Mouse (Mus musculus) heart, adult 2 months (tissue): ENCODE results near the gene Usp54. TPM values are rescaled to one million over a fixed set of nuclear protein-coding genes. Genes with fewer than 3 reads are reported as not detected.

Source experiments
- DNase-seq, 2 experiments: peaks; one replicate each; pipeline ENCODE4 v3.0.0; 2021
- H3K27ac ChIP-seq: fragments of 200-600 bp; 2 replicates; pipeline ENCODE4 v1.8.1; 2022
- H3K27me3 ChIP-seq: fragments of 200-500 bp; 2 replicates; pipeline ENCODE4 v1.6.1; 2012; ENCODE audit warnings: mild to moderate bottlenecking, low read length, inconsistent platforms, mixed read lengths; ENCODE audit not compliant: control insufficient read depth, insufficient read depth
- H3K36me3 ChIP-seq: fragments of 200-500 bp; 2 replicates; pipeline ENCODE4 v1.6.1; 2012; ENCODE audit warnings: low read length, inconsistent platforms; ENCODE audit not compliant: control insufficient read depth, insufficient read depth
- H3K4me1 ChIP-seq: fragments of 200-500 bp; 2 replicates; pipeline ENCODE4 v1.6.1; 2011; ENCODE audit warnings: low read length; ENCODE audit not compliant: control insufficient read depth, insufficient read depth
- H3K4me3 ChIP-seq: fragments of 200-600 bp; 2 replicates; pipeline ENCODE4 v1.8.1; 2022
- H3K79me2 ChIP-seq: fragments of 200-500 bp; replicated peaks from 2 replicates; pipeline ENCODE4 v1.6.1; 2012; ENCODE audit warnings: mild to moderate bottlenecking, inconsistent platforms, low read length, moderate library complexity, mixed read lengths; ENCODE audit not compliant: control insufficient read depth, insufficient read depth
- H3K9ac ChIP-seq: fragments of 200-500 bp; 2 replicates; pipeline ENCODE4 v1.6.1; 2012; ENCODE audit warnings: low read depth, mild to moderate bottlenecking, control low read depth, inconsistent platforms, low read length, mixed read lengths
- CTCF ChIP-seq: fragments of 200-600 bp; IDR thresholded peaks from 2 replicates; pipeline ENCODE4 v1.8.1; 2022; ENCODE audit warnings: antibody characterized with exemption, mild to moderate bottlenecking, moderate library complexity
- EP300 ChIP-seq: fragments of 200-500 bp; IDR thresholded peaks from 2 replicates; pipeline ENCODE4 v1.6.1; 2011; ENCODE audit warnings: low read depth, low read length, control low read depth; ENCODE audit not compliant: insufficient read depth
- POLR2A ChIP-seq: fragments of 200-500 bp; IDR thresholded peaks from 2 replicates; pipeline ENCODE4 v1.6.1; 2011; ENCODE audit warnings: mild to moderate bottlenecking, low read depth, low read length, control low read depth; ENCODE audit not compliant: insufficient read depth
- WGBS: fragments of 180-500 bp; shearing (Covaris S2); methylation state at CpG from one replicate; pipeline ENCODE4 v1.1.7; 2018; 5-methylcytosine and 5-hydroxymethylcytosine counted together
- intact Hi-C: fragments of 180-260 bp; cut with DNase I; formaldehyde crosslinking; loops from one replicate; pipeline ENCODE4 v1.15.1; 2025
- polyA plus RNA-seq: library from polyadenylated mRNA; depleted of rRNA; stranded (reverse); fragments of >200 nt; gene quantifications from 2 replicates; pipeline ENCODE4 v1.2.3, GENCODE M21; 2012
- total RNA-seq, 2 experiments: library from RNA; stranded (reverse); gene quantifications; 2 replicates each; pipeline ENCODE4 v1.2.3; 2021

The Usp54 gene
- total and polyA plus RNA-seq, 3 experiments = 10.9 to 16.2 (median 14.1) TPM

DNA sequence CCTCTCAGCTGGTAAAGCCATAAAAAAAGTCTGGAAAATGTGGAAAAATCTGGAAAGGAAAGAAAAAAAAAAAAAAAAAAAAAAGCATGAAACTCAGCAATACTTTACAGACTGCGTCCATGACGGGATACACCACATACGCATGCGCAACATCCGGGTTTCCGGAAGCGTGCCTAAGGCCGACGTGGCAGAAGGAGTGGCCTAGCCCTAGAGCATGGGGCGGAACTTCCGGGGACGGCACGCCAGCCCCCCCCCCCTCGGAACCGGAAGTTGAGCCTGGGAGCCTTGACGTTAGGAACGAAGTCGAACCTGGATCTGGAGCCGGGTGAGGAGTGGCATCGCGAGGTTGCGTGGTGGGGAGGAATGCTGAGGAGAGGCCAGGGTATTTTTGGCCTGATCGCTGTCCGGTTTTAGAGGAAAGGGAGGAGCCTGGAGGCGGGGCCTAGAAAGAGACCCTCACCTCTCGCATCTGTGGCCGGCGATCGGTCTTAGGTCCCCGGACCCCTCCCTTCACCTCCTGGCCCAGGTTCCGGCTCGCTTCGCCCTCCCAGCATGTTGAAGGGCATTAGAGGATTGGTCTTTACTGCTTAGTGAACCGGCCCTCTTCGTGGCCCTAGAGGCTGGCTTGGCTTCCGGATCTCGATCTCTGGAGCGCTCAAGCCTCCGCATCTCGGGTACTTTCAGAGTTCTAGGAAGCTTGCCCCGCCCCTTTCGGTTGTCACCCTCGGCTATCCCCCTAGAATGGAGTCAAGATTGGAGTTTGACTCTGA lies 33.4 kb upstream of the Usp54 start, which contains the start of gene Sec24c:
Sec24c (plus strand) TSS at position 245 of the 770 bp plus-strand sequence.
- Histone ChIP-seq H3K27me3 (no peaks in the 10 kb centered on the region), H3K27ac (peak within 1 kb of the TSS; percentile 96), H3K4me1 (peaks cover 8% of the 10 kb centered on the region), H3K9ac (peak within 1 kb of the TSS; percentile 76), H3K79me2 (peaks cover 5% of the 10 kb centered on the region), H3K4me3 (peak within 1 kb of the TSS; percentile 95), H3K36me3 (peaks cover 19% of the 10 kb centered on the region)
- whole genome bisulfite sequencing = under 1% methylated on average over 43 of the region's 43 CpGs
- TF ChIP-seq EP300 (peak; percentile 66; the same call in 1 of the 2 replicates), CTCF (no peak), POLR2A (peak; percentile 92)
- intact Hi-C loops = loop anchor here (2.0 kb wide), 2 partner anchors 21 to 29 kb away; partner anchors contain the start of genes Chchd1 and Fut11
- peak; percentile 96 to 99 for DNase-seq

DNA sequence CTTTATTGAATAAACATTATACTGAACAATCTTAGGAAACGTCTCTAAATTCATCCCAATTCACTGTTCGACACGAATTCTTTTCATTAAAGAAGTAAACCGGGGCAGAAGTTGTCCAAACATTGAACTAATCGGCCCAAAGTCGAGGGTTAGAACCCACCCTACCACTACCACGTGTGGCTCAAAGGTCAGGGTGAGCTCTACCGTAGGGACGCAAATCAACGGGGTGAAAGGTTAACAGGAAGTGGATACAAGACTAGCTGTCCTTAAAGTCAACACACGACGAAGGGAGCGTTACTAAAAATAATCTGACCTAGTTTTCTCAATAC lies 32.8 kb upstream of the Usp54 start:
- TF ChIP-seq POLR2A (no peak), EP300 (no peak; the same call in 1 of the 2 replicates), CTCF (no peak)
- peak overlapping the region; percentile 95 for H3K4me3 ChIP-seq
- peak; percentile 60 to 65 for DNase-seq
- H3K27me3 ChIP-seq = no peaks in the 10 kb centered on the region
- H3K4me1 ChIP-seq = peaks cover 8% of the 10 kb centered on the region
- intact Hi-C loops = loop anchor here (2.0 kb wide), 2 partner anchors 21 to 29 kb away; partner anchors contain the start of genes Chchd1 and Fut11
- 9% methylated on average over 13 of the region's 13 CpGs for WGBS
- H3K36me3 ChIP-seq = peaks cover 19% of the 10 kb centered on the region
- peak overlapping the region; percentile 53 for H3K9ac ChIP-seq
- peaks cover 5% of the 10 kb centered on the region for H3K79me2 ChIP-seq
- H3K27ac ChIP-seq = peak overlapping the region; percentile 96

GRCm38 (mm10) chr14:20672990-20673389 lies 32.1 kb upstream of the Usp54 start:
- TF ChIP-seq EP300 (no peak), POLR2A (no peak), CTCF (peak; percentile 71)
- H3K27ac ChIP-seq = peak overlapping the region; percentile 96
- peaks cover 8% of the 10 kb centered on the region for H3K4me1 ChIP-seq
- intact Hi-C loops = no loop called here
- peaks cover 19% of the 10 kb centered on the region for H3K36me3 ChIP-seq
- H3K9ac ChIP-seq = no peak overlapping the region
- peak overlapping the region; percentile 95; the same call in 1 of the 2 replicates for H3K4me3 ChIP-seq
- peaks cover 5% of the 10 kb centered on the region for H3K79me2 ChIP-seq
- no peak for DNase-seq
- no peaks in the 10 kb centered on the region for H3K27me3 ChIP-seq
- 94% methylated on average over 2 of the region's 2 CpGs for WGBS

- Histone ChIP-seq H3K27me3 (no peaks in the 10 kb centered on the region), H3K79me2 (no peaks in the 10 kb centered on the region), H3K36me3 (peaks cover 1% of the 10 kb centered on the region; the same call in 1 of the 2 replicates), H3K4me1 (no peaks in the 10 kb centered on the region), H3K9ac (peak within 1 kb of the TSS; percentile 90), H3K4me3 (peak within 1 kb of the TSS; percentile 51), H3K27ac (peak within 1 kb of the TSS; percentile 96)
- WGBS = 46% methylated on average over 8 of the region's 8 CpGs
- peak; percentile 66 to 79 for DNase-seq
- TF ChIP-seq EP300 (0 out of 2 replicates have a peak, but pooled peaks have one; percentile 72), POLR2A (peak; percentile 88), CTCF (no peak)
- intact Hi-C loops = no loop called here
Measured at GRCm38 (mm10) chr14:20668154-20668810, 27.4 kb upstream of the Usp54 start, which contains the start of gene Synpo2l. TSS of gene Synpo2l (minus strand) at chr14:20668354.

GRCm38 (mm10) chr14:20667469-20667868 lies 26.6 kb upstream of the Usp54 start:
- Histone ChIP-seq H3K27ac (peak overlapping the region; percentile 96), H3K4me1 (no peaks in the 10 kb centered on the region; the same call in 1 of the 2 replicates), H3K36me3 (no peaks in the 10 kb centered on the region; the same call in 1 of the 2 replicates), H3K79me2 (no peaks in the 10 kb centered on the region), H3K9ac (peak overlapping the region; percentile 90), H3K4me3 (peak overlapping the region; percentile 51), H3K27me3 (no peaks in the 10 kb centered on the region)
- intact Hi-C loops = no loop called here
- WGBS = 67% methylated on average over 1 of the region's 1 CpGs
- DNase-seq = no peak
- no peak for TF ChIP-seq EP300
- no peak for TF ChIP-seq CTCF
- TF ChIP-seq POLR2A = no peak

- WGBS = 40% methylated on average over 3 of the region's 3 CpGs
- Histone ChIP-seq H3K27me3 (no peaks in the 10 kb centered on the region), H3K9ac (peak overlapping the region; percentile 36), H3K4me3 (peak overlapping the region; percentile 17), H3K79me2 (no peaks in the 10 kb centered on the region), H3K4me1 (no peaks in the 10 kb centered on the region; the same call in 1 of the 2 replicates), H3K27ac (peak overlapping the region; percentile 96), H3K36me3 (no peaks in the 10 kb centered on the region; the same call in 1 of the 2 replicates)
- no peak for DNase-seq
- intact Hi-C loops = no loop called here
- TF ChIP-seq CTCF (no peak), EP300 (peak; percentile 60; the same call in 1 of the 2 replicates), POLR2A (no peak)
Measured at GRCm38 (mm10) chr14:20664436-20664835, 23.6 kb upstream of the Usp54 start.
